Mouse (Mus musculus): ENCODE results near the gene Gfi1b.

GRCm38 (mm10) chr2:28650526-28650925 is 28.7 kb upstream of the Gfi1b start:
- TF ChIP-seq EP300 (IDR thresholded peaks at IDR 0.05; ENCODE audit: insufficient read depth, low read depth, low read length) (no peak), POLR2A (IDR thresholded peaks at IDR 0.05; ENCODE audit: insufficient read depth, low read length) (no peak)

Measured in ES-Bruce4 (cell line).